Mouse (Mus musculus): ENCODE results near the gene Hmcn2. TPM values are rescaled to one million over a fixed set of nuclear protein-coding genes. Genes with fewer than 3 reads are reported as not detected.

Gene Hmcn2
- polyA plus RNA-seq, 1 experiment from 2014 or later: 0.20 TPM

- no peak overlapping the region for H3K9ac ChIP-seq (replicated peaks)
- H3K36me3 ChIP-seq (replicated peaks; ENCODE audit: insufficient read depth, low read length): no peaks in the 10 kb centered on the region
- no peaks in the 10 kb centered on the region for H3K27me3 ChIP-seq (ENCODE audit: insufficient read depth, low read length)
- WGBS (ENCODE audit: insufficient replicate concordance): 67% methylated on average over 7 of the region's 7 CpGs
- H3K27ac ChIP-seq (ENCODE audit: low read depth): no peak overlapping the region
- no peak for TF ChIP-seq EP300 (IDR thresholded peaks at IDR 0.05; ENCODE audit: low read depth)
- no peak for TF ChIP-seq CTCF (IDR thresholded peaks at IDR 0.05; ENCODE audit: low read depth)
- H3K4me2 ChIP-seq (ENCODE audit: low read depth, low read length): no peak overlapping the region
- DNase-seq: no peak
- H3K9me3 ChIP-seq (ENCODE audit: low read length): no peaks in the 10 kb centered on the region
- no peaks in the 10 kb centered on the region for H3K4me1 ChIP-seq (ENCODE audit: insufficient read depth)
- no peak for ATAC-seq
- no peak overlapping the region for H3K4me3 ChIP-seq (ENCODE audit: low read depth, low read length)
These were observed 53.0 kb downstream of the Hmcn2 start for GRCm38 (mm10) chr2:31367186-31367585.

- DNase-seq (no peak), ATAC-seq (no peak)
- Histone ChIP-seq H3K27me3 (ENCODE audit: insufficient read depth, low read length) (no peaks in the 10 kb centered on the region), H3K4me3 (ENCODE audit: low read depth, low read length) (no peak overlapping the region), H3K9me3 (ENCODE audit: low read length) (0 out of 2 replicates have a peak, but pooled peaks cover 3% of the 10 kb centered on the region), H3K4me2 (ENCODE audit: low read depth, low read length) (no peak overlapping the region), H3K27ac (ENCODE audit: low read depth) (no peak overlapping the region), H3K9ac (replicated peaks) (no peak overlapping the region), H3K36me3 (replicated peaks; ENCODE audit: insufficient read depth, low read length) (no peaks in the 10 kb centered on the region), H3K4me1 (ENCODE audit: insufficient read depth) (no peaks in the 10 kb centered on the region)
- WGBS (ENCODE audit: insufficient replicate concordance): 74% methylated on average over 9 of the region's 9 CpGs
- TF ChIP-seq EP300 (IDR thresholded peaks at IDR 0.05; ENCODE audit: low read depth): no peak
- TF ChIP-seq CTCF (IDR thresholded peaks at IDR 0.05; ENCODE audit: low read depth): no peak
These were observed 57.2 kb downstream of the Hmcn2 start for GRCm38 (mm10) chr2:31371396-31371795.

- TF ChIP-seq EP300 (IDR thresholded peaks at IDR 0.05; ENCODE audit: low read depth) (no peak), CTCF (IDR thresholded peaks at IDR 0.05; ENCODE audit: low read depth) (0 out of 2 replicates have a peak, but pooled peaks have one; percentile 1)
- DNase-seq: no peak
- H3K4me1 ChIP-seq (ENCODE audit: insufficient read depth): no peaks in the 10 kb centered on the region
- H3K27me3 ChIP-seq (ENCODE audit: insufficient read depth, low read length): no peaks in the 10 kb centered on the region
- no peak overlapping the region for H3K4me2 ChIP-seq (ENCODE audit: low read depth, low read length)
- no peak overlapping the region for H3K27ac ChIP-seq (ENCODE audit: low read depth)
- H3K9ac ChIP-seq (replicated peaks): no peak overlapping the region
- ATAC-seq: no peak
- no peak overlapping the region for H3K4me3 ChIP-seq (ENCODE audit: low read depth, low read length)
- 0 out of 2 replicates have a peak, but pooled peaks cover 3% of the 10 kb centered on the region for H3K9me3 ChIP-seq (ENCODE audit: low read length)
- H3K36me3 ChIP-seq (replicated peaks; ENCODE audit: insufficient read depth, low read length): no peaks in the 10 kb centered on the region
- WGBS (ENCODE audit: insufficient replicate concordance): 93% methylated on average over 4 of the region's 4 CpGs
These were observed 58.0 kb downstream of the Hmcn2 start for GRCm38 (mm10) chr2:31372186-31372585.

- Histone ChIP-seq H3K9me3 (ENCODE audit: low read length) (0 out of 2 replicates have a peak, but pooled peaks cover 3% of the 10 kb centered on the region), H3K4me3 (ENCODE audit: low read depth, low read length) (no peak overlapping the region), H3K4me1 (ENCODE audit: insufficient read depth) (no peaks in the 10 kb centered on the region), H3K9ac (replicated peaks) (no peak overlapping the region), H3K27me3 (ENCODE audit: insufficient read depth, low read length) (no peaks in the 10 kb centered on the region), H3K27ac (ENCODE audit: low read depth) (no peak overlapping the region), H3K4me2 (ENCODE audit: low read depth, low read length) (no peak overlapping the region), H3K36me3 (replicated peaks; ENCODE audit: insufficient read depth, low read length) (no peaks in the 10 kb centered on the region)
- no peak for TF ChIP-seq EP300 (IDR thresholded peaks at IDR 0.05; ENCODE audit: low read depth)
- TF ChIP-seq CTCF (IDR thresholded peaks at IDR 0.05; ENCODE audit: low read depth): no peak
- ATAC-seq (no peak), DNase-seq (no peak)
- WGBS (ENCODE audit: insufficient replicate concordance): 50% methylated on average over 1 of the region's 1 CpGs
These were observed 60.2 kb downstream of the Hmcn2 start for GRCm38 (mm10) chr2:31374415-31374814.

DNA sequence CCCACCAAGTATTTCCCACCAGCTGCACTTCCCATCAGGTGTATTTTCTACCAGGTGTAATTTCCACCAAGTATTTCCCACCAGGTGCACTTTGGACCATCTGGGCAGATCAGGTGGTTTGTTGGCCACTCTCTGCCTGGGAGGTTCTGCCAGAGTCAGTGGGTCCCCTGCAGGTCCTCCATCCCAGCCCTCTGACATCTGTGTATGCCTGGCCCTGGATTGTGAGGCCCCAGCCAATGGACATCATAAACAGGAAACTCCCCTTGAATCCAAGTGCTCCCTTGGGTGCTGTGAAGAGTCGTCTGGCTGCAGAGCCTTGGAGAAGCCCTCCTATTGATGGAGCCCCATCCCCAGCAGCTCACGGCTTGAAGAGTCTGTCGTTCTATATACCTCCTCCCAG lies 61.8 kb downstream of the Hmcn2 start:
- no peak for ATAC-seq
- H3K9me3 ChIP-seq (ENCODE audit: low read length): 0 out of 2 replicates have a peak, but pooled peaks cover 3% of the 10 kb centered on the region
- no peaks in the 10 kb centered on the region for H3K4me1 ChIP-seq (ENCODE audit: insufficient read depth)
- H3K4me2 ChIP-seq (ENCODE audit: low read depth, low read length): no peak overlapping the region
- 41% methylated on average over 3 of the region's 3 CpGs for WGBS (ENCODE audit: insufficient replicate concordance)
- H3K27ac ChIP-seq (ENCODE audit: low read depth): no peak overlapping the region
- H3K4me3 ChIP-seq (ENCODE audit: low read depth, low read length): no peak overlapping the region
- no peaks in the 10 kb centered on the region for H3K36me3 ChIP-seq (replicated peaks; ENCODE audit: insufficient read depth, low read length)
- H3K9ac ChIP-seq (replicated peaks): no peak overlapping the region
- TF ChIP-seq CTCF (IDR thresholded peaks at IDR 0.05; ENCODE audit: low read depth): no peak
- no peak for TF ChIP-seq EP300 (IDR thresholded peaks at IDR 0.05; ENCODE audit: low read depth)
- DNase-seq: no peak
- 0 out of 2 replicates have a peak, but pooled peaks cover 3% of the 10 kb centered on the region for H3K27me3 ChIP-seq (ENCODE audit: insufficient read depth, low read length)

DNA sequence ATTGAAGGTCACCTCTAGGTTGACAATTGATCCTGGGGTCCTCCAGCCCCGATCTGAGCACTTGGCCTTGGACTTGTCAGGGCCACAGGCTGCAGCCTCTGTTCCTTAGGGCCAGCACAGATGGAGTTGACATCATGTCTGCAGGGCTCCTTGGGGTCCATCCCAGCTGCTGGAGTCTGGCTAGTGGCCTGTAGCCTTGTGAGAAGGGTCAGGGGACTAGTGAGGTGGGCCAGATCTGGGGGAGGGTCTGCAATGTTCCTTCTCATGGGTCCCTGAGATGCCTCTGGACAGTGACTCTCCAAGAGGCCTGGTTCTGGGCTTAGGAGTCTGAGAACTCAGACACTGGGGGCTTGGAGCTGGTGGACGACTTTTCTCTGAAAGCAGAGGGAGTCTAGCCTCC lies 63.3 kb downstream of the Hmcn2 start:
- TF ChIP-seq EP300 (IDR thresholded peaks at IDR 0.05; ENCODE audit: low read depth) (no peak), CTCF (IDR thresholded peaks at IDR 0.05; ENCODE audit: low read depth) (no peak)
- Histone ChIP-seq H3K27ac (ENCODE audit: low read depth) (no peak overlapping the region), H3K9ac (replicated peaks) (no peak overlapping the region), H3K4me1 (ENCODE audit: insufficient read depth) (no peaks in the 10 kb centered on the region), H3K9me3 (ENCODE audit: low read length) (0 out of 2 replicates have a peak, but pooled peaks cover 2% of the 10 kb centered on the region), H3K4me3 (ENCODE audit: low read depth, low read length) (no peak overlapping the region), H3K27me3 (ENCODE audit: insufficient read depth, low read length) (0 out of 2 replicates have a peak, but pooled peaks cover 3% of the 10 kb centered on the region), H3K4me2 (ENCODE audit: low read depth, low read length) (no peak overlapping the region), H3K36me3 (replicated peaks; ENCODE audit: insufficient read depth, low read length) (no peaks in the 10 kb centered on the region)
- no peak for ATAC-seq
- DNase-seq: no peak
- WGBS (ENCODE audit: insufficient replicate concordance): 31% methylated on average over 2 of the region's 2 CpGs

Measured in liver, postnatal 0 days (tissue).